Comparison of ENCODE assay signal across 23 mouse cellular contexts in genomic region chr1:33640089-33640488, GRCm38 (mm10). TPM values are rescaled to one million over a fixed set of nuclear protein-coding genes. Genes with fewer than 3 reads are reported as not detected.
DNase-seq lines count a peak whose midpoint lies in the region; ATAC-seq and TF ChIP-seq lines count a peak whose summit lies in the region.
"Had no signal": no experiment of that assay in that cellular context is flagged by ENCODE, and none has a peak within 500 bp of the region (broad histone marks: within the 10 kb centered on the region; RNA-seq: fewer than 3 reads in every experiment).

No protein-coding gene starts in this region.

- no peak for TF ChIP-seq CTCF in midbrain, postnatal 0 days (IDR thresholded peaks at IDR 0.05)

- H3K36me3 ChIP-seq in liver, embryonic 13.5 days, result peaks cover 85% of the 10 kb centered on the region
- H3K36me3 ChIP-seq in midbrain, embryonic 11.5 days (ENCODE audit: control insufficient read depth, insufficient read depth, low read length), result peaks cover 9% of the 10 kb centered on the region
- 0 out of 2 replicates have a peak, but pooled peaks cover 4% of the 10 kb centered on the region for H3K36me3 ChIP-seq in midbrain, postnatal 0 days (ENCODE audit: insufficient read depth, low read length)
- H3K36me3 ChIP-seq: forebrain, embryonic 15.5 days had no signal

- H3K4me2 ChIP-seq in liver, embryonic 13.5 days, result no peak overlapping the region
- H3K4me2 ChIP-seq in midbrain, embryonic 11.5 days, result no peak overlapping the region
- no peak overlapping the region for H3K4me2 ChIP-seq in midbrain, postnatal 0 days (ENCODE audit: low read depth, low read length, poor library complexity, severe bottlenecking)
- H3K4me2 ChIP-seq: embryonic facial prominence, embryonic 12.5 days; forebrain, embryonic 13.5 days; forebrain, embryonic 15.5 days had no signal

- H3K4me3 ChIP-seq in liver, embryonic 13.5 days (replicated peaks), result no peak overlapping the region
- no peak overlapping the region for H3K4me3 ChIP-seq in midbrain, embryonic 11.5 days (ENCODE audit: low read depth, low read length)
- H3K4me3 ChIP-seq in midbrain, postnatal 0 days (ENCODE audit: low read depth, low read length), result no peak overlapping the region
- H3K4me3 ChIP-seq: embryonic facial prominence, embryonic 10.5 days; embryonic facial prominence, embryonic 12.5 days; forebrain, embryonic 13.5 days; forebrain, embryonic 15.5 days had no signal

- no peak for ATAC-seq in liver, embryonic 13.5 days (ENCODE audit: low read depth)
- ATAC-seq in midbrain, embryonic 11.5 days (ENCODE audit: low FRiP score), result no peak
- ATAC-seq in midbrain, postnatal 0 days (ENCODE audit: low FRiP score), result no peak
- ATAC-seq: activated CD4-positive, CD25-positive, alpha-beta regulatory T cell, adult 4 months; CD4-positive, CD25-positive, alpha-beta regulatory T cell, adult 4 months; forebrain, embryonic 13.5 days; forebrain, embryonic 15.5 days; Patski had no signal

- DNase-seq in heart, adult 11 months, result peak; percentile 56
- no peak for DNase-seq in heart, postnatal 25 days (ENCODE audit: low spot score)
- DNase-seq in liver, embryonic 13.5 days, result no peak
- no peak for DNase-seq in liver
- DNase-seq in midbrain, embryonic 11.5 days (ENCODE audit: low spot score, missing footprints), result peak; percentile 83
- no peak for DNase-seq in midbrain, postnatal 0 days (ENCODE audit: low spot score)
- DNase-seq: adrenal gland, adult 8-10 months; adrenal gland, postnatal 14 days; adrenal gland, postnatal 36 days; B cell, adult 2 months; cerebellum, adult 11-12 months; cerebellum, adult 2 months; cerebellum, adult 9-10 months; cerebellum, postnatal 10 days; cerebellum, postnatal 25 days had no signal

- H3K27ac ChIP-seq in liver, embryonic 13.5 days, result peak overlapping the region; percentile 61; the same call in 1 of the 2 replicates
- H3K27ac ChIP-seq in midbrain, embryonic 11.5 days (ENCODE audit: low read depth, low read length), result no peak overlapping the region
- H3K27ac ChIP-seq in midbrain, postnatal 0 days (ENCODE audit: low read depth, low read length), result no peak overlapping the region
- H3K27ac ChIP-seq: embryonic facial prominence, embryonic 10.5 days; embryonic facial prominence, embryonic 12.5 days; forebrain, embryonic 13.5 days; forebrain, embryonic 15.5 days had no signal

- WGBS in liver, embryonic 13.5 days (ENCODE audit: insufficient replicate concordance), result 90% methylated on average over 5 of the region's 5 CpGs
- WGBS in midbrain, embryonic 11.5 days, result 94% methylated on average over 5 of the region's 5 CpGs
- 97% methylated on average over 5 of the region's 5 CpGs for WGBS in midbrain, postnatal 0 days

- 0 out of 2 replicates have a peak, but pooled peaks cover 2% of the 10 kb centered on the region for H3K9me3 ChIP-seq in liver, embryonic 13.5 days (replicated peaks)
- H3K9me3 ChIP-seq in midbrain, embryonic 11.5 days (ENCODE audit: control insufficient read depth, low read length), result peaks cover 3% of the 10 kb centered on the region; the same call in 1 of the 2 replicates
- H3K9me3 ChIP-seq in midbrain, postnatal 0 days (ENCODE audit: low read length), result no peaks in the 10 kb centered on the region
- H3K9me3 ChIP-seq: forebrain, embryonic 13.5 days; forebrain, embryonic 15.5 days had no signal

- intact Hi-C loops in heart, postnatal 25 days (cut with DNase I), result no loop called here

- H3K9ac ChIP-seq in liver, embryonic 13.5 days, result no peak overlapping the region
- H3K9ac ChIP-seq in midbrain, embryonic 11.5 days (ENCODE audit: low read length), result no peak overlapping the region
- H3K9ac ChIP-seq in midbrain, postnatal 0 days (replicated peaks; ENCODE audit: low read length, poor library complexity, severe bottlenecking), result no peak overlapping the region
- H3K9ac ChIP-seq: embryonic facial prominence, embryonic 12.5 days; forebrain, embryonic 13.5 days; forebrain, embryonic 15.5 days had no signal

- H3K27me3 ChIP-seq in liver, embryonic 13.5 days, result no peaks in the 10 kb centered on the region
- H3K27me3 ChIP-seq in midbrain, embryonic 11.5 days (ENCODE audit: control insufficient read depth, insufficient read depth, low read length), result no peaks in the 10 kb centered on the region
- H3K27me3 ChIP-seq in midbrain, postnatal 0 days (ENCODE audit: insufficient read depth, low read length), result no peaks in the 10 kb centered on the region
- H3K27me3 ChIP-seq: CH12.LX; embryonic facial prominence, embryonic 12.5 days; forebrain, embryonic 13.5 days; forebrain, embryonic 15.5 days; Patski had no signal

- peaks cover 44% of the 10 kb centered on the region for H3K4me1 ChIP-seq in liver, embryonic 13.5 days (replicated peaks)
- no peaks in the 10 kb centered on the region for H3K4me1 ChIP-seq in midbrain, embryonic 11.5 days (ENCODE audit: control insufficient read depth, insufficient read depth, low read length)
- H3K4me1 ChIP-seq in midbrain, postnatal 0 days (ENCODE audit: insufficient read depth, low read length), result no peaks in the 10 kb centered on the region
- H3K4me1 ChIP-seq: embryonic facial prominence, embryonic 10.5 days; embryonic facial prominence, embryonic 12.5 days; forebrain, embryonic 13.5 days; forebrain, embryonic 15.5 days had no signal

RNA-seq across cellular contexts. Expression of gene Prim2, which starts 29.5 kb away (rescaled TPM):
- total RNA-seq in heart, postnatal 25 days (2021), result 1 to 10 TPM; 2.3 to 2.5 TPM
- 43.2 and 49.5 TPM in 2 replicates for polyA plus RNA-seq in liver, embryonic 13.5 days (2015; fragmentation: Nextera tagmentation; extraction: Ambion mirVana)
- polyA plus RNA-seq in midbrain, embryonic 11.5 days (2014; fragmentation: Nextera tagmentation; extraction: Ambion mirVana), result 55.0 and 57.7 TPM in 2 replicates
- total RNA-seq in midbrain, postnatal 0 days (2014; rRNA removed), result 18.7 and 21.5 TPM in 2 replicates
- 12.6 and 13.2 TPM in 2 replicates for polyA plus RNA-seq in midbrain, postnatal 0 days (2015; fragmentation: Nextera tagmentation; extraction: Ambion mirVana)

Comparison
In these comparisons a context has a peak if more than half of its experiments do, and no peak if none do; other contexts are left out.
1. DNase-seq: peak in heart, adult 11 months (single experiment) and midbrain, embryonic 11.5 days (single experiment); none in heart, postnatal 25 days (single experiment), liver, embryonic 13.5 days (single experiment), liver (single experiment) and midbrain, postnatal 0 days (single experiment).